Mouse (Mus musculus): ENCODE data around the gene Nufip2. TPM values are rescaled to one million over a fixed set of nuclear protein-coding genes. Genes with fewer than 3 reads are reported as not detected.

Gene Nufip2
- 10 to 100 TPM; 78.0 to 96.1 TPM for total RNA-seq (2023)

GRCm38 (mm10) chr11:77685383-77686265, at the start of gene Nufip2:
Gene Nufip2, plus strand, starts transcription at chr11:77686155.

GRCm38 (mm10) chr11:77725183-77725582, 39.2 kb downstream of the Nufip2 start, which contains the start of gene Cryba1:
Gene Cryba1, minus strand, starts transcription at chr11:77725283.

DNA sequence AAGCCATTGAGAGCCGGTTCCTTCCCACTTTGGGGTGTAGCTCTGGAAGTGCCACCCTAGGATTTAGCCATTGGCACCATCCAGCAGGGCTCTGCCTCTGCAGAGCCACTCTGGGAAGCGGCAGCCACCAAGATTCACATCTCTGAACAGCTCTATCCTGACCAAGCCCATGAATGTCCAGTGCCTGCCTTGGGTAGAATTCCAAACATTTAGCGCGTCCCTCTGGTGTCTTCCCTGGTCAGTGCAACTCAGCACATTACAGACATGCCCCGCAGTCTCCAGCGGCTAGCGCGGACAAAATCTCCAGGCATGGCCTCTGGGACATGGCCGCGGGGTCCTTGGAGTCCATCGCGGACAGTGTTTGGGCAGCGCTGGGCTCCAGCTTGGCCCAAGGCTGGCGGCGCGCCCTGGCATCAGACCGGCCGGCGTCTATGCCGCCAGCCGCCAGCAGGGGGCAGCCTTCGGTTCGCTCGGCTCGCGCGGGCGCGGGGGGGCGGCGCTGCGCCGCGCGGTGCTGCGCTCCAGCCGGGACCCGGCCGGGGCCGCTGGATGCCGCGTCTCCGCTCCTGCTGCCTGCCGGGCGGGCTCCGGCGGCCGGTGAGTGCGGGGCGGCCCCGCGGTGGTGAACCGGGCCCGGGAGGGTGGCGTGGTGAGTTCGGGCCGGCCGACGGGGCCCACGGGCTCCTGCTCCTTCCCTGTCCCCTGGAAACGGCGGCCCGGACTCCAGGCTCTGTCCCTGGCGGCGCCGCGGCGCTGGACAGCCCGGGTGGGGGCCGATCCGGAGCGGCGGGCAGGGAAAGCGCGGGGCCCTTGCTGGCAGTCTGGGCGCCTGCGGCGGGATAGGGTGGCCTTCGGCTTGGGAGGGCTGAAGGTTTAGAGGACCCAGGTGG, 77.1 kb downstream of the Nufip2 start, which contains the start of gene Myo18a:
TSS of gene Myo18a (plus strand) at position 464 of the 890 bp plus-strand sequence.

DNA sequence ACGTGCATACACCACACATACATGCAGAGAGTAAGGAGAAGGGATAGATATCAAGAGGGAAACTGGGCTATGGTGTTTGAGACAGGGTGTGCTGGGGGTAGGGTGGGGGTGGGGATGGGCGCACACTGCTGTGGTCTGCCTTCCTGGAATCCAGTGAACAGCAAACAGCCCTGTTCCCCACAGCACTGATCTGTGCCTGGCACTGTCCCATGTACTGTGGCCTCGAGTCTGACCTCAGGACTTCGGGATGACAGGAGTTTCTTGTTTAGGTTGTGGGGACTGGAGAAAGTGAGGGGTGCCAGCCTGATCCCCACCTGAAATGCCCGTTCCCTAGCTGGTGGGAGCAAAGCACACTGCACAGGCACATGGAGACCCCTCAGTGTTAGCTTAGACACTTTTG, 101.8 kb downstream of the Nufip2 start, which contains the start of gene Gm10277:
TSS of gene Gm10277 (minus strand) at position 41 of the 400 bp plus-strand sequence.

Other genes with a start within 250 kb of the Nufip2 start
- gene Coro6, start 223.7 kb upstream of the Nufip2 start, total RNA-seq (2023) = under 1 TPM; 0.18 to 0.42 TPM
- gene Ankrd13b, start 196.5 kb upstream of the Nufip2 start, total RNA-seq (2023) = 1 to 10 TPM; 1.8 to 2.6 TPM
- 10 to 100 TPM; 26.7 to 29.3 TPM for gene Git1, start 192.6 kb upstream of the Nufip2 start, total RNA-seq (2023)
- gene Abhd15, start 171.0 kb upstream of the Nufip2 start, total RNA-seq (2023) = 10 to 100 TPM; 13.0 to 14.1 TPM
- 10 to 100 TPM in 1 of 2 experiments, 1 to 10 TPM in 1; 9.7 to 12.4 TPM for gene Trp53i13, start 170.2 kb upstream of the Nufip2 start, total RNA-seq (2023)
- under 1 TPM; 0.39 to 0.99 TPM for gene Gm10392, start 167.0 kb upstream of the Nufip2 start, total RNA-seq (2023)
- 10 to 100 TPM; 35.5 to 40.3 TPM for gene Taok1, start 78.3 kb upstream of the Nufip2 start, total RNA-seq (2023)
- gene Cryba1, start 39.1 kb downstream of the Nufip2 start, total RNA-seq (2023) = not detected
- 10 to 100 TPM; 63.0 to 64.6 TPM for gene Myo18a, start 77.1 kb downstream of the Nufip2 start, total RNA-seq (2023)
- not detected for gene Gm10277, start 101.6 kb downstream of the Nufip2 start, total RNA-seq (2023)
- not detected for gene Pipox, start 207.9 kb downstream of the Nufip2 start, total RNA-seq (2023)
- not detected for gene Sez6, start 244.6 kb downstream of the Nufip2 start, total RNA-seq (2023)